Mouse (Mus musculus) forebrain, embryonic 14.5 days (tissue): ENCODE results near the gene Acvr1c. TPM values are rescaled to one million over a fixed set of nuclear protein-coding genes. Genes with fewer than 3 reads are reported as not detected.

ENCODE experiments used
- ATAC-seq: fragments of 200-750 bp; cut with Nextera tagmentation; 2 replicates; pipeline ENCODE4 v1.8.0; 2017; ENCODE audit warnings: mild to moderate bottlenecking, moderate library complexity
- DNase-seq: peaks from one replicate; pipeline ENCODE4 v3.0.0-alpha.2; 2015; ENCODE audit warnings: low spot score
- H3K27ac ChIP-seq: fragments of 300-500 bp; sonication (generic); 2 replicates; pipeline ENCODE4 v1.5.1; 2014; ENCODE audit warnings: low read depth, mild to moderate bottlenecking, control low read depth, low read length, moderate library complexity
- H3K27me3 ChIP-seq: fragments of 300-500 bp; sonication (generic); replicated peaks from 2 replicates; pipeline ENCODE4 v1.6.1; 2014; ENCODE audit warnings: low read length, control low read depth, mixed read lengths; ENCODE audit not compliant: control insufficient read depth, insufficient read depth
- H3K36me3 ChIP-seq: fragments of 300-500 bp; sonication (generic); 2 replicates; pipeline ENCODE4 v1.6.1; 2014; ENCODE audit warnings: low read length, control low read depth; ENCODE audit not compliant: control insufficient read depth, insufficient read depth
- H3K4me1 ChIP-seq: fragments of 300-500 bp; sonication (generic); 2 replicates; pipeline ENCODE4 v1.6.1; 2014; ENCODE audit warnings: antibody characterized with exemption, low read length, control low read depth; ENCODE audit not compliant: control insufficient read depth, insufficient read depth
- H3K4me2 ChIP-seq: fragments of 300-500 bp; sonication (generic); 2 replicates; pipeline ENCODE4 v1.6.1; 2014; ENCODE audit warnings: mild to moderate bottlenecking, control low read depth, low read length
- H3K4me3 ChIP-seq: fragments of 300-500 bp; sonication (generic); 2 replicates; pipeline ENCODE4 v1.5.1; 2014; ENCODE audit warnings: low read depth, low read length, control low read depth
- H3K9ac ChIP-seq: fragments of 300-500 bp; sonication (generic); 2 replicates; pipeline ENCODE4 v1.6.1; 2014; ENCODE audit warnings: mild to moderate bottlenecking, low read length, control low read depth, moderate library complexity
- H3K9me3 ChIP-seq: fragments of 300-500 bp; sonication (generic); replicated peaks from 2 replicates; pipeline ENCODE4 v1.6.1; 2016; ENCODE audit warnings: low read length, control low read depth, mixed read lengths; ENCODE audit not compliant: control insufficient read depth
- WGBS: fragments of 180-500 bp; shearing (Covaris S2); extraction: QIAGEN DNeasy Blood & Tissue Kit; methylation state at CpG from one replicate; pipeline ENCODE4 v1.1.7; 2014; 5-methylcytosine and 5-hydroxymethylcytosine counted together
- polyA plus RNA-seq: library from polyadenylated mRNA; unstranded; fragments of >200 nt; fragmentation: Nextera tagmentation; extraction: Ambion mirVana; gene quantifications from 2 replicates; pipeline ENCODE4 v1.2.1, GENCODE M21; 2014

Acvr1c gene
- polyA plus RNA-seq, 1 experiment from 2014 or later, result 1.1 TPM

DNA sequence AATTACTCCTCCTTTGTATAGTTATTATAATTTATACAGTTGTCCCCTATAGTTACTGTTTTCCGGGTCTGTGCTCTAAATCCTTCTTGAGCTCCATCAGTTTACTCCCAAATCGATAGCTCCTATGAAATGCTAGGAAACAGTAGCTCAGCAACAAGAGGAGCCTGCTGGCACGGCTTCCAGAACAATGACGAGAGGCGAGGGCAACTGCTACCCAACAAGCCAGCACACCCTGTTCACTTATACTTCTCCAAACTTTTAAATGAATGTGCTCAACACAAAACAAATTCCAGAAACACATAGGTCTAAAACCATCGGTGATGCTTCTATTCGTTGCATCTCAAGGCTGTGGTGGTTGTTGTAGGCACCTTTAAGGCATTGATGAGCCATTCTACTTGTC is 41.5 kb downstream of the Acvr1c start:
- Histone ChIP-seq H3K27me3 (no peaks in the 10 kb centered on the region), H3K9ac (no peak overlapping the region), H3K4me2 (no peak overlapping the region), H3K27ac (no peak overlapping the region), H3K36me3 (no peaks in the 10 kb centered on the region), H3K4me3 (no peak overlapping the region), H3K4me1 (no peaks in the 10 kb centered on the region), H3K9me3 (no peaks in the 10 kb centered on the region)
- WGBS, result 93% methylated on average over 7 of the region's 7 CpGs
- no peak for ATAC-seq
- DNase-seq, result no peak

- DNase-seq, result no peak
- Histone ChIP-seq H3K4me1 (no peaks in the 10 kb centered on the region), H3K27ac (no peak overlapping the region), H3K4me2 (no peak overlapping the region), H3K36me3 (no peaks in the 10 kb centered on the region), H3K27me3 (no peaks in the 10 kb centered on the region), H3K9me3 (no peaks in the 10 kb centered on the region), H3K9ac (no peak overlapping the region), H3K4me3 (no peak overlapping the region)
- 80% methylated on average over 3 of the region's 3 CpGs for WGBS
- ATAC-seq, result no peak
Measured at GRCm38 (mm10) chr2:58309695-58310094, 48.0 kb downstream of the Acvr1c start.

- DNase-seq (no peak), ATAC-seq (no peak)
- Histone ChIP-seq H3K27me3 (no peaks in the 10 kb centered on the region), H3K4me2 (no peak overlapping the region), H3K4me1 (no peaks in the 10 kb centered on the region), H3K9ac (no peak overlapping the region), H3K4me3 (no peak overlapping the region), H3K36me3 (no peaks in the 10 kb centered on the region), H3K9me3 (no peaks in the 10 kb centered on the region), H3K27ac (no peak overlapping the region)
- WGBS, result 74% methylated on average over 3 of the region's 3 CpGs
Measured at GRCm38 (mm10) chr2:58304450-58304849, 53.2 kb downstream of the Acvr1c start.

GRCm38 (mm10) chr2:58289759-58290431 is 67.8 kb downstream of the Acvr1c start:
- H3K4me2 ChIP-seq, result no peak overlapping the region
- ATAC-seq, result peak; percentile 32; the same call in 1 of the 2 replicates

GRCm38 (mm10) chr2:58289331-58289730 is 68.4 kb downstream of the Acvr1c start:
- H3K9ac ChIP-seq, result no peak overlapping the region
- no peaks in the 10 kb centered on the region for H3K9me3 ChIP-seq
- no peaks in the 10 kb centered on the region for H3K27me3 ChIP-seq
- H3K4me1 ChIP-seq, result peaks cover 9% of the 10 kb centered on the region; the same call in 1 of the 2 replicates
- no peaks in the 10 kb centered on the region for H3K36me3 ChIP-seq
- ATAC-seq, result no peak
- H3K4me2 ChIP-seq, result no peak overlapping the region
- H3K27ac ChIP-seq, result no peak overlapping the region
- WGBS, result 67% methylated on average over 6 of the region's 6 CpGs
- H3K4me3 ChIP-seq, result no peak overlapping the region
- DNase-seq, result no peak

More at GRCm38 (mm10) chr2:58289759-58290431, 67.8 kb downstream of the Acvr1c start:
- Histone ChIP-seq H3K4me3 (no peak overlapping the region), H3K9me3 (no peaks in the 10 kb centered on the region), H3K36me3 (no peaks in the 10 kb centered on the region), H3K4me1 (peaks cover 9% of the 10 kb centered on the region; the same call in 1 of the 2 replicates), H3K9ac (no peak overlapping the region), H3K27ac (no peak overlapping the region), H3K27me3 (no peaks in the 10 kb centered on the region)
- DNase-seq, result no peak
- 9% methylated on average over 9 of the region's 9 CpGs for WGBS

GRCm38 (mm10) chr2:58282259-58282910 is 75.3 kb downstream of the Acvr1c start:
- ATAC-seq (peak; percentile 82), DNase-seq (peak; percentile 49)
- H3K27me3 ChIP-seq, result no peaks in the 10 kb centered on the region
- WGBS, result 54% methylated on average over 8 of the region's 8 CpGs
- no peaks in the 10 kb centered on the region for H3K36me3 ChIP-seq
- no peak overlapping the region for H3K27ac ChIP-seq
- H3K4me2 ChIP-seq, result no peak overlapping the region
- H3K9me3 ChIP-seq, result no peaks in the 10 kb centered on the region
- H3K4me3 ChIP-seq, result no peak overlapping the region
- no peaks in the 10 kb centered on the region for H3K4me1 ChIP-seq
- no peak overlapping the region for H3K9ac ChIP-seq

- ATAC-seq (no peak), DNase-seq (no peak)
- H3K4me3 ChIP-seq, result no peak overlapping the region
- WGBS, result 56% methylated on average over 3 of the region's 3 CpGs
- H3K27me3 ChIP-seq, result no peaks in the 10 kb centered on the region
- H3K4me2 ChIP-seq, result no peak overlapping the region
- no peaks in the 10 kb centered on the region for H3K9me3 ChIP-seq
- H3K36me3 ChIP-seq, result no peaks in the 10 kb centered on the region
- H3K27ac ChIP-seq, result no peak overlapping the region
- H3K4me1 ChIP-seq, result no peaks in the 10 kb centered on the region
- H3K9ac ChIP-seq, result no peak overlapping the region
Measured at GRCm38 (mm10) chr2:58281046-58281445, 76.6 kb downstream of the Acvr1c start.

DNA sequence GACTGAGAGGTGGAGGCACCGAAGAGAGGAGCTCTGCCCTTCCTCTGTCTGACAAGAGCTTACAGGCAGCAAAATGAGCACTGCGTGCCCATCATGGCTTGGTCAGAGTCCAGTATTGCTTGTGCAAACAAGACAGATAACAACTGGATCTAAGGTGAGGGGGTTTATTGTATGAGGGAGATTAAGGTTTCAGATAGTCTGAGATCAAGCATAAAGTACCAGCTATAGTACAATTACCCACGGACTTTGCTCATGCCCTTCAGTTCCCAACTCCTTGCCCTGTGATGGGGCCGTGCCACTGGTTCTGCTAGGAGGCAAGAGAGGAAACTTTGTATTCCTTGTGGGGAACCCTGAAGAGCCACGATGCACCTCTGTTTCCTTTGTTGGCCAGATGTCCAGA is 78.5 kb downstream of the Acvr1c start:
- H3K4me2 ChIP-seq, result no peak overlapping the region
- no peaks in the 10 kb centered on the region for H3K9me3 ChIP-seq
- H3K9ac ChIP-seq, result no peak overlapping the region
- H3K4me1 ChIP-seq, result no peaks in the 10 kb centered on the region
- 85% methylated on average over 5 of the region's 5 CpGs for WGBS
- ATAC-seq, result no peak
- H3K27me3 ChIP-seq, result no peaks in the 10 kb centered on the region
- no peak overlapping the region for H3K27ac ChIP-seq
- DNase-seq, result no peak
- no peaks in the 10 kb centered on the region for H3K36me3 ChIP-seq
- no peak overlapping the region for H3K4me3 ChIP-seq

GRCm38 (mm10) chr2:58276454-58276853 is 81.2 kb downstream of the Acvr1c start:
- ATAC-seq, result no peak
- Histone ChIP-seq H3K27me3 (no peaks in the 10 kb centered on the region), H3K9me3 (no peaks in the 10 kb centered on the region), H3K27ac (no peak overlapping the region), H3K4me2 (no peak overlapping the region), H3K36me3 (no peaks in the 10 kb centered on the region), H3K4me1 (no peaks in the 10 kb centered on the region), H3K4me3 (no peak overlapping the region), H3K9ac (no peak overlapping the region)
- WGBS, result 91% methylated on average over 7 of the region's 7 CpGs
- DNase-seq, result no peak
